Comparison of ENCODE assay signal across 8 mouse cellular contexts in the genomic region with DNA sequence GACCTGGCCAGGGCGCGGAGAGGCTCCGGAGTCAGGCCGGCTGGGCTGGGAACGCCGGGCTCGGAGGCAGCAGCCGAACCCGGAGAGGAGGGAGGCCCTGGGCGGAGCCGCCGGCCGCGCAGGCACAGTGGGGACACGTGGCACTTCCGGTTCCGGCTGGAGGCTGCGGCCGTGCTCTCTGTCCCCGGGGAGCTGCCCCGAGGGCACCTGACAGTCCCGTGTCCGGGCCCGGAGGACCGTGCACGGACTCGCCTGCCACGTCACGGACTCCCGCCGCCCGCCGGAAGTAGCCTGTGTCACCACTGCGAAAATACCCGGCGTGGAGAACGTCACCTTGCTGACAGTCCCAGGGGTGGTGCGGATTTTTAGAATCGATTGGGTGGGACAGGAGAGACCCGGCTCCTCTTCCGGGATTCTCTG. TPM values are rescaled to one million over a fixed set of nuclear protein-coding genes. Genes with fewer than 3 reads are reported as not detected.
A peak's percentile ranks its signal among the peaks of the same experiment; 100 is the strongest.
DNase-seq lines count a peak whose midpoint lies in the region.

No protein-coding gene starts in this region.

- H3K4me3 ChIP-seq in megakaryocyte, embryonic 14.5 days (replicated peaks) = peak overlapping the region; percentile 99

- no peaks in the 10 kb centered on the region for H3K27me3 ChIP-seq in megakaryocyte, embryonic 14.5 days (replicated peaks)

- H3K36me3 ChIP-seq in megakaryocyte, embryonic 14.5 days (replicated peaks; ENCODE audit: low read length) = peaks cover 9% of the 10 kb centered on the region

- H3K9me3 ChIP-seq in megakaryocyte, embryonic 14.5 days = no peaks in the 10 kb centered on the region

- H3K4me1 ChIP-seq in megakaryocyte, embryonic 14.5 days = peaks cover 37% of the 10 kb centered on the region

- DNase-seq in adrenal gland, adult (ENCODE audit: inconsistent age in 2 of 2, low spot score in 1 of 2) = peak; percentile 96 to 97
- peak; percentile 95 for DNase-seq in embryo, embryonic 10 days (ENCODE audit: low spot score)
- peak; percentile 93 for DNase-seq in gastrocnemius, postnatal 10 days
- peak; percentile 92 for DNase-seq in induced T-regulatory cell, adult 2 months (ENCODE audit: low read depth)
- peak; percentile 74 to 86 for DNase-seq in left cerebral cortex, adult 9 months (ENCODE audit: low spot score in 2 of 2)
- DNase-seq in right cerebral cortex, adult 2 months (ENCODE audit: low spot score in 2 of 2) = peak; percentile 85 to 91
- DNase-seq in urinary bladder, postnatal 10 days (ENCODE audit: low spot score) = peak; percentile 67

RNA-seq across cellular contexts. Expression of gene Sec24a, which starts 7.1 kb away (rescaled TPM):
- total RNA-seq in gastrocnemius, postnatal 10 days (2021) = 10 to 100 TPM; 21.7 to 24.0 TPM
- polyA plus RNA-seq in megakaryocyte, embryonic 14.5 days (2012; ENCODE audit: insufficient read depth, low replicate concordance) = 2.6 and 8.2 TPM in 2 replicates

RNA-seq across cellular contexts. Expression of gene Sar1b, which starts 7.1 kb away (rescaled TPM):
- total RNA-seq in gastrocnemius, postnatal 10 days (2021) = 100 to 1,000 TPM; 119 to 133 TPM
- polyA plus RNA-seq in megakaryocyte, embryonic 14.5 days (2012; ENCODE audit: insufficient read depth, low replicate concordance) = 8.5 TPM in 1 of 2 replicates, not detected in the other

Comparison
In these comparisons a context has a peak if more than half of its experiments do, and no peak if none do; other contexts are left out.
1. Peak in every context shown above with its lines: DNase-seq and H3K4me3 ChIP-seq.